Mouse (Mus musculus) thymus, adult 2 months (tissue): Measurements from ENCODE around the gene Pafah1b1. TPM values are rescaled to one million over a fixed set of nuclear protein-coding genes. Genes with fewer than 3 reads are reported as not detected.

ENCODE experiments used
- DNase-seq: peaks from one replicate; pipeline ENCODE4 v3.0.0; 2021
- H3K27ac ChIP-seq: fragments of 200-500 bp; 2 replicates; pipeline ENCODE4 v1.5.1; 2012; ENCODE audit warnings: low read length, control low read depth; ENCODE audit not compliant: control insufficient read depth, insufficient read depth
- H3K27me3 ChIP-seq: fragments of 200-500 bp; 2 replicates; pipeline ENCODE4 v1.6.1; 2012; ENCODE audit warnings: mild to moderate bottlenecking, low read length, moderate library complexity, mixed read lengths; ENCODE audit not compliant: control insufficient read depth, insufficient read depth
- H3K36me3 ChIP-seq: fragments of 200-500 bp; 2 replicates; pipeline ENCODE4 v1.6.1; 2012; ENCODE audit warnings: mild to moderate bottlenecking, low read length, moderate library complexity; ENCODE audit not compliant: control insufficient read depth, insufficient read depth
- H3K4me1 ChIP-seq: fragments of 200-500 bp; replicated peaks from 2 replicates; pipeline ENCODE4 v1.6.1; 2012; ENCODE audit warnings: low read length; ENCODE audit not compliant: control insufficient read depth, insufficient read depth
- H3K4me3 ChIP-seq: fragments of 200-500 bp; 2 replicates; pipeline ENCODE4 v1.5.1; 2012; ENCODE audit warnings: mild to moderate bottlenecking, low read length, control low read depth, moderate library complexity; ENCODE audit not compliant: control insufficient read depth, insufficient read depth
- CTCF ChIP-seq: fragments of 200-500 bp; IDR thresholded peaks from 2 replicates; pipeline ENCODE4 v1.5.1; 2012; ENCODE audit warnings: mild to moderate bottlenecking, control low read depth, low read length, moderate library complexity, borderline replicate concordance; ENCODE audit not compliant: control insufficient read depth, poor library complexity, insufficient read depth; ENCODE audit errors: extremely low read depth
- POLR2A ChIP-seq: fragments of 200-500 bp; IDR thresholded peaks from 2 replicates; pipeline ENCODE4 v1.6.1; 2012; ENCODE audit warnings: mild to moderate bottlenecking, low read length, control low read depth, moderate library complexity; ENCODE audit not compliant: control insufficient read depth, poor library complexity, insufficient read depth; ENCODE audit errors: extremely low read depth
- WGBS: fragments of 180-500 bp; shearing (Covaris S2); methylation state at CpG from one replicate; pipeline ENCODE4 v1.1.7; 2018; 5-methylcytosine and 5-hydroxymethylcytosine counted together
- polyA plus RNA-seq: library from polyadenylated mRNA; depleted of rRNA; stranded (reverse); fragments of >200 nt; gene quantifications from 2 replicates; pipeline ENCODE4 v1.2.3, GENCODE M21; 2012

Gene Pafah1b1
- polyA plus RNA-seq, 1 experiment, result 27.2 TPM

DNA sequence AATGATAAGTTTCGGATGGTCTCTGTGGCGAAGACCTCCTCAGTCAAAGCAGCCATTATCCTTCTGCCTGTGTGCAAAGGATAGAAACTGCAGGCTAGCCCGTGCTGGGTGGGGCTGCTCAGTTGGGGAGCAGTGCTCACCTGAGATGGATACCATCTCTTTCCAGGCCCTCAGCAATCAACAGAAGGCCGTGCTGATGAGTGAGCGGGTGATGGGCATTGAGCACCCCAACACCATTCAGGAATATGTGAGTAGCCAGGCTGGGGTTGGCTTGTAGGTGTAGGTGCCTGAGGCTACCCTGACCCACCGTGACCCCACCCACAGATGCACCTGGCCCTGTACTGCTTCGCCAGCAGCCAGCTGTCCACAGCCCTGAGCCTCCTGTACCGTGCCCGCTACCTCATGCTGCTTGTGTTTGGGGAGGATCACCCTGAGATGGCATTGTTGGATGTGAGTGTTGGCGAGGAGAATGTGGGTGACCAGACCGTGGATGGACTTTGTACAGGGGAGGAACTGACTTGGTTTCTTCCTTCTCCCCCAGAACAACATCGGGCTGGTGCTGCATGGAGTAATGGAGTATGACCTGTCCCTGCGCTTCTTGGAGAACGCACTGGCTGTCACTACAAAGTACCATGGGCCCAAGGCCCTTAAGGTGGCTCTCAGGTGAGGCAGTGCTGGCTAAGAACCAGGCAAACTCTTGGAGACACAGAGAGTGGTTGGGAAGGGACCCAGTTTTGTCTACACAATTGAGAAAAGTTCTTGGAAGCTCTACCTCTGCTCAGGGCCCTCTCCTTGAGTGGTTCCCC, 57.5 kb downstream of the Pafah1b1 start:
- Histone ChIP-seq H3K27ac (no peak overlapping the region), H3K4me3 (no peak overlapping the region), H3K4me1 (peaks cover 3% of the 10 kb centered on the region; the same call in 1 of the 2 replicates), H3K27me3 (no peaks in the 10 kb centered on the region), H3K36me3 (no peaks in the 10 kb centered on the region)
- TF ChIP-seq CTCF (no peak), POLR2A (no peak)
- no peak for DNase-seq
- 97% methylated on average over 14 of the region's 14 CpGs for WGBS

DNA sequence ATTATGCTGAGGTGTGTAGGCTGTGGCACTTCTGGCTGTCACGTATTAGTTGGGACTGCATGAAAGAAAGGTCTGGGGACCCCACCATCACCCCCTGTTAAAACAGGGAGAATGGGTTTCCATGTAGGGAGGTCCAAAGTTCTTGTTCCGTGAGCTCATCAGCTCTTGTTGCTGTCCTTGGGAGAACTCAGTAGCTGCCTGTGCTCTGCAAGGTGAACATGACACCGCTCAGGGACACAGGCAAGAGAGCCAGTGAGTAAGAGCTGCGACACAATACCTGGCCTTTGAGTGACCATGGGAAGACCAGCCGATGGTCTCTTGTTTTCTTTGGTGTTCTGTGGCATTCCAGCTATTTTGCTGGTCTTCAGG, 58.2 kb downstream of the Pafah1b1 start:
- Histone ChIP-seq H3K4me1 (peaks cover 9% of the 10 kb centered on the region; the same call in 1 of the 2 replicates), H3K36me3 (no peaks in the 10 kb centered on the region), H3K4me3 (no peak overlapping the region), H3K27me3 (no peaks in the 10 kb centered on the region), H3K27ac (no peak overlapping the region)
- TF ChIP-seq CTCF, result no peak
- no peak for TF ChIP-seq POLR2A
- WGBS, result 96% methylated on average over 5 of the region's 5 CpGs
- no peak for DNase-seq

DNA sequence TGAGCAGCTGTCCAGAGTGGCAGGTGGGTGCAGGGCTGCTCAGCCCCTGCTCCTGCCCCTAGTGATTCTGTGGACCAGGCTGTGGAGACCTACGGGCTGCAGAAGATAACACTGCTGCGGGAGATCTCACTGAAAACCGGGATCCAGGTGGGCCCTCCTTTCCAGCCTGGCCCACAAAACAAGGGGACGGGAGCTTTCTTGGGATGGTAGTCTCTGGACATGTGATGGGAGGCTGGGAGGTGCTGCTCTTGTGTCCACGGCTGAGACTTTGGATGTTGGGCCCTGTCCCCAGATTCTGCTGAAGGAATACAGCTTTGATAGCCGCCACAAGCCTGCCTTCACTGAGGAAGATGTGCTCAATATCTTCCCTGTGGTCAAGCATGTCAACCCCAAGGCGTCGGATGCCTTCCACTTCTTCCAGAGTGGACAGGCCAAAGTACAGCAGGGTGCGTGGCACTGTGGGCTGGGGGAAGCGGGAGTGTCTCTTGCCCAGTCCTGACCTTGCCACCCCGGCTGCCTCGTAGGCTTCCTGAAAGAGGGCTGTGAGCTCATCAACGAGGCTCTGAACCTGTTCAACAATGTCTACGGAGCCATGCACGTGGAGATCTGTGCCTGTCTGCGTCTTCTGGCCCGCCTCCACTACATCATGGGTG, 58.7 kb downstream of the Pafah1b1 start:
- TF ChIP-seq POLR2A (no peak), CTCF (no peak)
- Histone ChIP-seq H3K27me3 (no peaks in the 10 kb centered on the region), H3K4me3 (no peak overlapping the region), H3K4me1 (peaks cover 9% of the 10 kb centered on the region; the same call in 1 of the 2 replicates), H3K27ac (no peak overlapping the region), H3K36me3 (peaks cover 2% of the 10 kb centered on the region)
- 94% methylated on average over 17 of the region's 17 CpGs for WGBS
- no peak for DNase-seq

DNA sequence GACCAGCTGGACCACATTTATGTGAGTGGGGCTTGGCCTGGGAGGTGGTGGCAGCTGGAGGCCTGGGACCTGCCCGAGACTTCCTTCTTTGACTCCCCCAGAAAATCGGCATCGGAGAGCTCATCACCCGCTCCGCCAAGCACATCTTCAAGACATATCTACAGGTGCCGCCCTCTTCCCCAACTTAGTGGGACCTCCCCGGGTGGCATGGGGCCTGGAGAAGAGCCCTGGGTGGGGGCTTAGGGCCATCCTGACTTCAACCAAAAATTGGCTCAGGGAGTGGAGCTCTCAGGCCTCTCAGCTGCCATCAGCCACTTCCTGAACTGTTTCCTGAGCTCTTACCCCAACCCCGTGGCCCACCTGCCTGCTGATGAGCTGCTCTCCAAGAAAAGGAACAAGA, 59.6 kb downstream of the Pafah1b1 start:
- Histone ChIP-seq H3K4me1 (peaks cover 9% of the 10 kb centered on the region; the same call in 1 of the 2 replicates), H3K27ac (no peak overlapping the region), H3K36me3 (peaks cover 10% of the 10 kb centered on the region), H3K4me3 (no peak overlapping the region), H3K27me3 (no peaks in the 10 kb centered on the region)
- TF ChIP-seq POLR2A (no peak), CTCF (no peak)
- 46% methylated on average over 8 of the region's 8 CpGs for WGBS
- DNase-seq, result no peak

DNA sequence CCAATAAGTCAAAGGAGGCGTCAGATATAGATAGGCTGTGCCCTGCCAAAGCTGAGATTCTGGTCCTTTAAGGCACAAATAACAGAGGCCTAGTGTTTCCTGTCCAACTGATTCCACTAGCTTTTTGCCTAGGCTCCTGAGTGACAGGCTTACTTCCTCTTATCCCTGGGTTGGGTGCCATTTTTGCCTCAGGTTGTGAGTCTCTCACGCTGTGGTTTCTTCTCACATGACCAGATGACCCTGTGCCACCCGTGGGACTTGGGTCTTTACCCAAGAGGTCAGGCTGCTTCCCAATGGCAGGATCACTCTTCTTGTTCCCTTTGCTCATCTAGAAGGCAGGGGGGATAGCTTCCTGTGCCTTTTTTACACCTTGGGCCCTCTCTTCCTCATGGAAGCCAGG, 60.2 kb downstream of the Pafah1b1 start:
- TF ChIP-seq POLR2A, result no peak
- no peak for TF ChIP-seq CTCF
- Histone ChIP-seq H3K36me3 (peaks cover 14% of the 10 kb centered on the region), H3K4me1 (peaks cover 9% of the 10 kb centered on the region; the same call in 1 of the 2 replicates), H3K27ac (no peak overlapping the region), H3K4me3 (no peak overlapping the region), H3K27me3 (no peaks in the 10 kb centered on the region)
- no peak for DNase-seq
- 53% methylated on average over 3 of the region's 3 CpGs for WGBS

DNA sequence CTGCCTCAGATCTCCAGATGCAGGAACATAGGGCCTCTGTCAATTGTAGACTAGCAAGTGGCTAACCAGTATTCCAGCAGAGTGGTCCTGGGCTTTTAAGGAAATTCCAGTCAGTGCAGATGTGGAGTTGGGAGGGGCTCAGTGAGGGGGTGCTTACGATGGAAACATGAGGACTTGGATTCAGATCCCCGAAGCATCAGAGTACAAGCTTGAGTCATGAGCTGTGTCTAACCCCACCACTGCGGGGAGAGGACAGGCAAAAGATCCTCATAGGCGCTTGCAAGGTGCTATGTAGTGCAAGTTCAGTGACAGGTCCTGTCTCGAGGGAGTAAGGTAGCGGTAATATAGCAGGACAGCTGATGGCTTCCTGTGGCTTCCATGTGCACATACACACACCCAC, 62.2 kb downstream of the Pafah1b1 start:
- H3K27ac ChIP-seq, result no peak overlapping the region
- no peaks in the 10 kb centered on the region for H3K27me3 ChIP-seq
- 86% methylated on average over 6 of the region's 6 CpGs for WGBS
- no peak for DNase-seq
- H3K4me1 ChIP-seq, result peaks cover 9% of the 10 kb centered on the region; the same call in 1 of the 2 replicates
- H3K36me3 ChIP-seq, result peaks cover 24% of the 10 kb centered on the region
- TF ChIP-seq CTCF (no peak), POLR2A (no peak)
- no peak overlapping the region for H3K4me3 ChIP-seq
